Mouse (Mus musculus): ENCODE measurements around the gene Nr3c2. TPM values are rescaled to one million over a fixed set of nuclear protein-coding genes. Genes with fewer than 3 reads are reported as not detected.

The Nr3c2 gene
- polyA plus RNA-seq, 1 experiment: 1.2 TPM

GRCm38 (mm10) chr8:77267941-77268405 lies 368.7 kb downstream of the Nr3c2 start:
- TF ChIP-seq CTCF (IDR thresholded peaks at IDR 0.05; ENCODE audit: low read depth, low read length): no peak
- TF ChIP-seq POLR2A (IDR thresholded peaks at IDR 0.05; ENCODE audit: insufficient read depth, low read length): no peak
- no peak for TF ChIP-seq EP300 (IDR thresholded peaks at IDR 0.05; ENCODE audit: insufficient read depth, low read depth, low read length)
- Histone ChIP-seq H3K27me3 (ENCODE audit: control insufficient read depth, insufficient read depth, low read length, poor library complexity, severe bottlenecking) (no peaks in the 10 kb centered on the region), H3K4me3 (ENCODE audit: low read depth, low read length) (no peak overlapping the region), H3K4me1 (ENCODE audit: control insufficient read depth, insufficient read depth, low read length) (no peaks in the 10 kb centered on the region), H3K27ac (ENCODE audit: insufficient read depth, low read length) (no peak overlapping the region), H3K36me3 (ENCODE audit: control insufficient read depth, insufficient read depth, low read length, poor library complexity, severe bottlenecking) (no peaks in the 10 kb centered on the region), H3K9me3 (replicated peaks; ENCODE audit: control insufficient read depth, insufficient read depth, low read length, poor library complexity, severe bottlenecking) (peaks cover 3% of the 10 kb centered on the region), H3K9ac (ENCODE audit: low read depth, poor library complexity, severe bottlenecking) (no peak overlapping the region)

GRCm38 (mm10) chr8:77272136-77272535 lies 372.9 kb downstream of the Nr3c2 start:
- no peaks in the 10 kb centered on the region for H3K4me1 ChIP-seq (ENCODE audit: control insufficient read depth, insufficient read depth, low read length)
- H3K4me3 ChIP-seq (ENCODE audit: low read depth, low read length): no peak overlapping the region
- TF ChIP-seq CTCF (IDR thresholded peaks at IDR 0.05; ENCODE audit: low read depth, low read length) (no peak), EP300 (IDR thresholded peaks at IDR 0.05; ENCODE audit: insufficient read depth, low read depth, low read length) (no peak), POLR2A (IDR thresholded peaks at IDR 0.05; ENCODE audit: insufficient read depth, low read length) (no peak)
- no peak overlapping the region for H3K27ac ChIP-seq (ENCODE audit: insufficient read depth, low read length)
- no peaks in the 10 kb centered on the region for H3K36me3 ChIP-seq (ENCODE audit: control insufficient read depth, insufficient read depth, low read length, poor library complexity, severe bottlenecking)
- H3K27me3 ChIP-seq (ENCODE audit: control insufficient read depth, insufficient read depth, low read length, poor library complexity, severe bottlenecking): no peaks in the 10 kb centered on the region
- H3K9me3 ChIP-seq (replicated peaks; ENCODE audit: control insufficient read depth, insufficient read depth, low read length, poor library complexity, severe bottlenecking): peaks cover 3% of the 10 kb centered on the region
- H3K9ac ChIP-seq (ENCODE audit: low read depth, poor library complexity, severe bottlenecking): no peak overlapping the region

GRCm38 (mm10) chr8:77275571-77275970 lies 376.3 kb downstream of the Nr3c2 start:
- no peaks in the 10 kb centered on the region; the same call in 1 of the 2 replicates for H3K9me3 ChIP-seq (replicated peaks; ENCODE audit: control insufficient read depth, insufficient read depth, low read length, poor library complexity, severe bottlenecking)
- TF ChIP-seq CTCF (IDR thresholded peaks at IDR 0.05; ENCODE audit: low read depth, low read length): no peak
- H3K36me3 ChIP-seq (ENCODE audit: control insufficient read depth, insufficient read depth, low read length, poor library complexity, severe bottlenecking): no peaks in the 10 kb centered on the region
- H3K4me1 ChIP-seq (ENCODE audit: control insufficient read depth, insufficient read depth, low read length): no peaks in the 10 kb centered on the region
- H3K27ac ChIP-seq (ENCODE audit: insufficient read depth, low read length): no peak overlapping the region
- no peak overlapping the region for H3K4me3 ChIP-seq (ENCODE audit: low read depth, low read length)
- H3K9ac ChIP-seq (ENCODE audit: low read depth, poor library complexity, severe bottlenecking): no peak overlapping the region
- no peaks in the 10 kb centered on the region for H3K27me3 ChIP-seq (ENCODE audit: control insufficient read depth, insufficient read depth, low read length, poor library complexity, severe bottlenecking)

- Histone ChIP-seq H3K36me3 (ENCODE audit: control insufficient read depth, insufficient read depth, low read length, poor library complexity, severe bottlenecking) (no peaks in the 10 kb centered on the region), H3K9me3 (replicated peaks; ENCODE audit: control insufficient read depth, insufficient read depth, low read length, poor library complexity, severe bottlenecking) (no peaks in the 10 kb centered on the region), H3K4me3 (ENCODE audit: low read depth, low read length) (no peak overlapping the region), H3K9ac (ENCODE audit: low read depth, poor library complexity, severe bottlenecking) (no peak overlapping the region), H3K27ac (ENCODE audit: insufficient read depth, low read length) (no peak overlapping the region), H3K27me3 (ENCODE audit: control insufficient read depth, insufficient read depth, low read length, poor library complexity, severe bottlenecking) (no peaks in the 10 kb centered on the region), H3K4me1 (ENCODE audit: control insufficient read depth, insufficient read depth, low read length) (no peaks in the 10 kb centered on the region)
- TF ChIP-seq EP300 (IDR thresholded peaks at IDR 0.05; ENCODE audit: insufficient read depth, low read depth, low read length) (no peak), CTCF (IDR thresholded peaks at IDR 0.05; ENCODE audit: low read depth, low read length) (no peak), POLR2A (IDR thresholded peaks at IDR 0.05; ENCODE audit: insufficient read depth, low read length) (no peak)
Observed at GRCm38 (mm10) chr8:77276827-77277226, 377.6 kb downstream of the Nr3c2 start.

GRCm38 (mm10) chr8:77278246-77278645 lies 379.0 kb downstream of the Nr3c2 start:
- no peaks in the 10 kb centered on the region for H3K36me3 ChIP-seq (ENCODE audit: control insufficient read depth, insufficient read depth, low read length, poor library complexity, severe bottlenecking)
- H3K4me3 ChIP-seq (ENCODE audit: low read depth, low read length): no peak overlapping the region
- no peaks in the 10 kb centered on the region for H3K4me1 ChIP-seq (ENCODE audit: control insufficient read depth, insufficient read depth, low read length)
- no peak for TF ChIP-seq CTCF (IDR thresholded peaks at IDR 0.05; ENCODE audit: low read depth, low read length)
- no peak for TF ChIP-seq POLR2A (IDR thresholded peaks at IDR 0.05; ENCODE audit: insufficient read depth, low read length)
- TF ChIP-seq EP300 (IDR thresholded peaks at IDR 0.05; ENCODE audit: insufficient read depth, low read depth, low read length): no peak
- H3K9me3 ChIP-seq (replicated peaks; ENCODE audit: control insufficient read depth, insufficient read depth, low read length, poor library complexity, severe bottlenecking): no peaks in the 10 kb centered on the region
- no peak overlapping the region for H3K27ac ChIP-seq (ENCODE audit: insufficient read depth, low read length)
- H3K9ac ChIP-seq (ENCODE audit: low read depth, poor library complexity, severe bottlenecking): no peak overlapping the region
- H3K27me3 ChIP-seq (ENCODE audit: control insufficient read depth, insufficient read depth, low read length, poor library complexity, severe bottlenecking): no peaks in the 10 kb centered on the region

GRCm38 (mm10) chr8:77279977-77280376 lies 380.7 kb downstream of the Nr3c2 start:
- Histone ChIP-seq H3K27me3 (ENCODE audit: control insufficient read depth, insufficient read depth, low read length, poor library complexity, severe bottlenecking) (no peaks in the 10 kb centered on the region), H3K4me3 (ENCODE audit: low read depth, low read length) (no peak overlapping the region), H3K27ac (ENCODE audit: insufficient read depth, low read length) (no peak overlapping the region), H3K9me3 (replicated peaks; ENCODE audit: control insufficient read depth, insufficient read depth, low read length, poor library complexity, severe bottlenecking) (no peaks in the 10 kb centered on the region), H3K9ac (ENCODE audit: low read depth, poor library complexity, severe bottlenecking) (no peak overlapping the region), H3K4me1 (ENCODE audit: control insufficient read depth, insufficient read depth, low read length) (no peaks in the 10 kb centered on the region), H3K36me3 (ENCODE audit: control insufficient read depth, insufficient read depth, low read length, poor library complexity, severe bottlenecking) (no peaks in the 10 kb centered on the region)
- TF ChIP-seq POLR2A (IDR thresholded peaks at IDR 0.05; ENCODE audit: insufficient read depth, low read length) (no peak), EP300 (IDR thresholded peaks at IDR 0.05; ENCODE audit: insufficient read depth, low read depth, low read length) (no peak), CTCF (IDR thresholded peaks at IDR 0.05; ENCODE audit: low read depth, low read length) (no peak)
